Mouse (Mus musculus) heart, postnatal 10 days (tissue): ENCODE results near the gene Tnfaip8l3. TPM values are rescaled to one million over a fixed set of nuclear protein-coding genes. Genes with fewer than 3 reads are reported as not detected.

ENCODE experiments used
- DNase-seq, 2 experiments: peaks; one replicate each; pipeline ENCODE4 v3.0.0; 2021
- intact Hi-C: fragments of 180-260 bp; cut with DNase I; formaldehyde crosslinking; loops from one replicate; pipeline ENCODE4 v1.15.1; 2025
- total RNA-seq, 2 experiments: library from RNA; stranded (reverse); gene quantifications; 2 replicates each; pipeline ENCODE4 v1.2.3; 2021

The Tnfaip8l3 gene
- under 1 TPM; 0.22 to 0.32 TPM for total RNA-seq

GRCm38 (mm10) chr9:54068032-54068649 lies at the start of gene Tnfaip8l3:
TSS of gene Tnfaip8l3 (minus strand) at chr9:54068388.
- intact Hi-C loops = no loop called here
- peak; percentile 9 to 34 for DNase-seq

GRCm38 (mm10) chr9:54112726-54113125 lies 44.5 kb upstream of the Tnfaip8l3 start:
- intact Hi-C loops = loop anchor here (1.0 to 10.0 kb wide), 3 partner anchors 121 to 288 kb away; no protein-coding TSS in a partner anchor
- peak in 1 of 2 experiments; percentile 7 for DNase-seq

GRCm38 (mm10) chr9:54098636-54099035 lies 30.4 kb upstream of the Tnfaip8l3 start:
- intact Hi-C loops = no loop called here
- no peak for DNase-seq

DNA sequence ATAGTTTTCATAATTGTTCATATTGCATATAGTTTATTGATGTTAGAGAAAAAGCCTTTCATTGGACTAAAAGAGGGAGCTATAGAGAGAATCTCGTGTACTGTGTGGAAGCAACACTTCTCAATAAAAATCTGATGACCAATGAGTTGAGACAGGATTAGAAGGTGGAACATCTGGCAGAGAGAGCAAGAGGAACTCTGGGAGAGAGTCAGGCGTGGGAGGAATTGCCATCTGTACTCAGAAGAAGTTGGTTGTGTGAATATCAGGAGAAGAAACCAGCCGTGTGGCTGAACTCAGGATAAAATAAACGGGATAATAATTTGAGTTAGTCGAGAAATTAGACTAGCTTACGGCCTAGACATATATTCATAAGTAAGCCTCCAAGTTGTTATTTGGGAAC lies 28.9 kb upstream of the Tnfaip8l3 start:
- DNase-seq = no peak
- intact Hi-C loops = no loop called here

GRCm38 (mm10) chr9:54084245-54084644 lies 16.1 kb upstream of the Tnfaip8l3 start:
- intact Hi-C loops = no loop called here

GRCm38 (mm10) chr9:54077740-54078139 lies 9.6 kb upstream of the Tnfaip8l3 start:
- DNase-seq = no peak
- intact Hi-C loops = no loop called here

More at GRCm38 (mm10) chr9:54084245-54084644, 16.1 kb upstream of the Tnfaip8l3 start:
- no peak for DNase-seq

GRCm38 (mm10) chr9:54074901-54075300 lies 6.7 kb upstream of the Tnfaip8l3 start:
- DNase-seq = no peak
- intact Hi-C loops = no loop called here

- intact Hi-C loops = no loop called here
- no peak for DNase-seq
Observed at GRCm38 (mm10) chr9:54073688-54074087, 5.5 kb upstream of the Tnfaip8l3 start.

GRCm38 (mm10) chr9:54071474-54072095 lies 3.4 kb upstream of the Tnfaip8l3 start:
- intact Hi-C loops = no loop called here
- no peak for DNase-seq

- intact Hi-C loops = no loop called here
- no peak for DNase-seq
Observed at GRCm38 (mm10) chr9:54069204-54069603, 1.0 kb upstream of the Tnfaip8l3 start.

- DNase-seq = peak; percentile 85 to 88
- intact Hi-C loops = no loop called here
Observed at GRCm38 (mm10) chr9:54068777-54069176, 589 bp upstream of the Tnfaip8l3 start.

- DNase-seq = no peak
- intact Hi-C loops = no loop called here
Observed at GRCm38 (mm10) chr9:54067642-54068031, 551 bp downstream of the Tnfaip8l3 start.

GRCm38 (mm10) chr9:54064836-54065235 lies 3.4 kb downstream of the Tnfaip8l3 start:
- intact Hi-C loops = no loop called here
- peak in 1 of 2 experiments; percentile 8 for DNase-seq

DNA sequence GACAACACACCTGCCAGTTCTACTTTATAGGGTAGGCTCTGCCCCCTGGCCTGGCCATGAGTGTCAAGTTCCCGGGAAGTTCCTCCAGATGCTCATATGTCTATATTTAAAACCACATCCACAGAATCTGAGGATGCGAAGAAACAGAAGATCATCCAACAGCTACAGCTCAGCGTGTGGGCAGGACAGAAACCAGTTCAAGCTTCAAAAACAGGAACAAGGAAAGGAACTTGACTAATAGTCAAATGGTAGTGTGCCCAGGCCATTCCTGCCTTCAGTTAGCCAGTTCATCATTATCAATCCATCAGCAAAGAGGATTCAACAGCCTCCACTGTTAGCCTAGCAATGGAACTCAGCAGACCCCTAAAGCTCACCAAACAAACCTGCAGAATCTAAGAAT lies 4.5 kb downstream of the Tnfaip8l3 start:
- intact Hi-C loops = no loop called here
- no peak for DNase-seq

DNA sequence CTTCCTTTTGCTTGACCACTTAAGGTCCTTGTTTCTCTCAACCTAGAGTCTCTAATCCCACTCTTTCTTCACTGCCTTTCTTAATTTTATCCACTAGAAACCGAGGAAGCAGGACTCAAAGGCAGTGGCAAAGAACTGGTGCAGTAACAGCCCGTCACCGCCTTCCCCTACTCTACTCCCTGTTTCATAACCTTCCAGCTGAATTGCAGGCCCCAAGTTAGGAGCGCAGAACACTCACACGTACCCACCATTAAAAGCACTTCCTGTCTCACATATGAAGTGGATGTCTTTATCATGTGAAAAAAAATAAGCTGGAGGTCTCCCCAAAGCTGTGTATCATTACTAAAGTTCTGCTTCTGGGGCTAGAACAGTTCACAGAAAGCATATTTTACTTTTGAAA lies 6.5 kb downstream of the Tnfaip8l3 start:
- DNase-seq = no peak
- intact Hi-C loops = no loop called here

GRCm38 (mm10) chr9:54051298-54052068 lies 16.7 kb downstream of the Tnfaip8l3 start:
- DNase-seq = no peak
- intact Hi-C loops = no loop called here

DNA sequence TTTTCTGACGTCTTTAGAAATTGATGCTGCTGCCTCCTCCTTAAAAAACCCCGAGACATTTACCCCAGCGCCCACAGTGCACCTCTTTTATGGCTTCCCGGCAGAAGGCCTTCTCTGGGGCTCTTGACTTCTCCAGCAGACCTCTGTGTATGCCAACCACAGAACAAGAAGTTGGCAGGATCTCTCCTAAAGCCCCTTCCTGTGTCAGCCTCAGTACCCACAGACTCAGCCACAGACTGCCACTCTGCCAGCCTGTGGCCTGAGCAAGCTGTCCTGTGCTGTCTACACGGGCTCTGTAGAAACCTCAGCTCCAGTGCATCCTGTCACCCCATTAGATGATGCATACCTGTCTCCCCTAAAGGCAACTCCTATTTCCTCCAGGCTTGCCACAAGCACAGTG lies 19.2 kb downstream of the Tnfaip8l3 start:
- intact Hi-C loops = no loop called here

DNA sequence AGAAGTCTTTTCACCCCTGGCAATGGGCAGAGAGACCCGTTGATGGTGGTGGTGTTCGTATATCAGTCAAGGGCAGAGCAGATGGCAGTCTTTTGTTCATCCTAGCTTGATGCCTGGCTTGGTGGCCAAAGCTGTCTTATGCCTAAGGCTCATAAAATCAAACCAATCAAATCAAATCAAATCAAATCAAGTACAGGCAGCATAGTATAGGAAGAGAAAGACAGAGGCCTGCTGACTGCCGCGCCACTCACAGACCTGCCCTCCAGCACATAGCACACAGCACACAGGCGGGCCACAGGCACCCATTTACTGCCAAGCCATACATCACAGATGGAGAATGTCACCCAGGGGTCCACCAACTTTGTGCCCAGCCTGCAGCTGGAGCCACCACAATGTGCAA lies 25.1 kb downstream of the Tnfaip8l3 start:
- DNase-seq = no peak
- intact Hi-C loops = no loop called here

More for the DNA sequence above, 19.2 kb downstream of the Tnfaip8l3 start:
- DNase-seq = no peak

DNA sequence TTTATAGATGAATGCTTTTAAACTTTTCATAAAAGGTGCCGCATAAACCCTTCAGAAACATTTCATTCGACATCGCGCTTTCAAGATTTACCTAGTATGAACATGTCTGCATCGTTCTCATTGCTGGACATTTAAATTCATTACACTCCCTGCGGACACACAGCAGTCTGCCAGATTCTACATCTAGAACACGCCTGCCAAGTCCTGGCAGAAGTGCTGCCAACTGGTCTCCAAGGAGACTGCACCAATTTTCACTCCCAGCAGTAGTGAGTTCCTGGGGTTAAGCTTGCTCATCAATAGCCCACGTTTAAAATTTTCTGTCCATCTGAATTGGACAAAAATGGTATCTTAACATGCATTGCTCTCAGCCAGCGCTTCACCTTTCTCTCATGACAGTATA lies 30.5 kb downstream of the Tnfaip8l3 start:
- DNase-seq = no peak
- intact Hi-C loops = no loop called here

- intact Hi-C loops = no loop called here
- DNase-seq = no peak
Observed at GRCm38 (mm10) chr9:54034691-54035090, 33.5 kb downstream of the Tnfaip8l3 start.

- no peak for DNase-seq
- intact Hi-C loops = loop anchor here (1.0 kb wide), 1 partner anchor 7 kb away; no protein-coding TSS in a partner anchor
Observed at GRCm38 (mm10) chr9:54022795-54023194, 45.4 kb downstream of the Tnfaip8l3 start.
